Mouse (Mus musculus) heart, postnatal 10 days (tissue): ENCODE results near the gene Zfp710. TPM values are rescaled to one million over a fixed set of nuclear protein-coding genes. Genes with fewer than 3 reads are reported as not detected.
A peak's percentile ranks its signal among the peaks of the same experiment; 100 is the strongest.

Experiments used
- DNase-seq, 2 experiments: peaks; one replicate each; pipeline ENCODE4 v3.0.0; 2021
- intact Hi-C: fragments of 180-260 bp; cut with DNase I; formaldehyde crosslinking; loops from one replicate; pipeline ENCODE4 v1.15.1; 2025
- total RNA-seq, 2 experiments: library from RNA; stranded (reverse); gene quantifications; 2 replicates each; pipeline ENCODE4 v1.2.3; 2021

Zfp710 gene
- total RNA-seq, 2 experiments from 2014 or later = 20.1 to 24.4 TPM

- intact Hi-C loops = no loop called here
Measured at GRCm38 (mm10) chr7:80073506-80073905, 48.9 kb downstream of the Zfp710 start.

GRCm38 (mm10) chr7:80074921-80075441, 50.4 kb downstream of the Zfp710 start:
- DNase-seq = peak; percentile 67 to 74
- intact Hi-C loops = no loop called here

More at GRCm38 (mm10) chr7:80073506-80073905, 48.9 kb downstream of the Zfp710 start:
- DNase-seq = no peak

GRCm38 (mm10) chr7:80075946-80076583, 51.5 kb downstream of the Zfp710 start:
- intact Hi-C loops = no loop called here
- no peak for DNase-seq

GRCm38 (mm10) chr7:80076961-80077716, 52.5 kb downstream of the Zfp710 start:
- intact Hi-C loops = no loop called here
- no peak for DNase-seq

GRCm38 (mm10) chr7:80077801-80078200, 53.2 kb downstream of the Zfp710 start:
- peak in 1 of 2 experiments; percentile 40 for DNase-seq
- intact Hi-C loops = loop anchor here (2.0 kb wide), 1 partner anchor 51 kb away; no protein-coding TSS in a partner anchor

- peak; percentile 95 for DNase-seq
- intact Hi-C loops = loop anchor here (2.0 kb wide), 1 partner anchor 52 kb away; no protein-coding TSS in a partner anchor
Measured at GRCm38 (mm10) chr7:80078792-80079301, 54.2 kb downstream of the Zfp710 start.

GRCm38 (mm10) chr7:80081586-80082554, 57.3 kb downstream of the Zfp710 start:
- no peak for DNase-seq
- intact Hi-C loops = loop anchor here (5.0 to 10.0 kb wide), 2 partner anchors 155 to 277 kb away; no protein-coding TSS in a partner anchor

GRCm38 (mm10) chr7:80084484-80084931, 59.9 kb downstream of the Zfp710 start:
- intact Hi-C loops = loop anchor here (2.0 to 10.0 kb wide), 3 partner anchors 34 to 280 kb away; no protein-coding TSS in a partner anchor
- peak; percentile 65 to 82 for DNase-seq

- intact Hi-C loops = loop anchor here (2.0 to 10.0 kb wide), 2 partner anchors 35 to 281 kb away; no protein-coding TSS in a partner anchor
- DNase-seq = no peak
Measured at GRCm38 (mm10) chr7:80085970-80086715, 61.5 kb downstream of the Zfp710 start.

- DNase-seq = no peak
- intact Hi-C loops = loop anchor here (10.0 kb wide), 1 partner anchor 283 kb away; no protein-coding TSS in a partner anchor
Measured at GRCm38 (mm10) chr7:80088191-80088590, 63.6 kb downstream of the Zfp710 start.

GRCm38 (mm10) chr7:80090191-80091003, 65.8 kb downstream of the Zfp710 start:
- DNase-seq = no peak
- intact Hi-C loops = loop anchor here (2.0 kb wide), 1 partner anchor 66 kb away; the partner anchor contains the start of gene Zfp710

- intact Hi-C loops = loop anchor here (2.0 kb wide), 1 partner anchor 66 kb away; the partner anchor contains the start of gene Zfp710
- no peak for DNase-seq
Measured at GRCm38 (mm10) chr7:80091004-80091865, 66.6 kb downstream of the Zfp710 start.

GRCm38 (mm10) chr7:80091866-80092210, 67.2 kb downstream of the Zfp710 start:
- intact Hi-C loops = loop anchor here (2.0 kb wide), 1 partner anchor 67 kb away; the partner anchor contains the start of gene Zfp710

GRCm38 (mm10) chr7:80092351-80093046, 67.9 kb downstream of the Zfp710 start:
- peak; percentile 68 to 71 for DNase-seq
- intact Hi-C loops = no loop called here

More at GRCm38 (mm10) chr7:80091866-80092210, 67.2 kb downstream of the Zfp710 start:
- DNase-seq = no peak

- intact Hi-C loops = no loop called here
- DNase-seq = no peak
Measured at GRCm38 (mm10) chr7:80094481-80094880, 69.9 kb downstream of the Zfp710 start.

GRCm38 (mm10) chr7:80095598-80096309, 71.1 kb downstream of the Zfp710 start:
- intact Hi-C loops = no loop called here
- no peak for DNase-seq
